Mouse (Mus musculus): ENCODE results near the gene Tepp.

The Tepp gene

DNA sequence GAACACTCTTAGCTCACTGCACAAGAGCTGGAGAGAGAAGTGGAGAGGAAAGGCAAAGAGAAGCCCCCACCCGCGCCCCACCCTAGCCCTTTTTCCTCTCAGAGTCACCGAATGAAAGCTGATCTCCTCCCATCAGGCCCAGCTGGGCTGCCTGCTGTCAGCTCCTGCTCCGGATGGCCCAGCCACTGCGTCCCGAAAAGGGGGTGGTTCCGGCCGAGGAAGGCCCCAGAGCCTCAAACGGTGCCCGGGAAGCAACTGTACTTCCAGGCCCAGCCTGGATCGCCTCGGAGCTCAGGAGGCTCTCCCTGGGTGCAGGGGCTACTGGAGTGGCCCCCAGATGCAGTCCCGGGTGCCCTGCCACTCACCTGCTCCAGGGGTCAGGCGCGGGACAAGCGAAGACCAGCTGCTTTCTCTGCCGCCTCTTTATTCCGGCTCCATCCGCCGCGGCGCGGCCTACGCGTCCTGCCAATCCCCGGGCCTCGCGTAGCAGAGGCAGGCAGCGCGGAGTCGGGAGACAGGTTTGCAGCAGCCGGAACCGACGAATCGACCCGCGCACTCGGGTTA is 20.9 kb downstream of the Tepp start:
- no peak for DNase-seq (ENCODE audit: low spot score in 2 of 2)

DNA sequence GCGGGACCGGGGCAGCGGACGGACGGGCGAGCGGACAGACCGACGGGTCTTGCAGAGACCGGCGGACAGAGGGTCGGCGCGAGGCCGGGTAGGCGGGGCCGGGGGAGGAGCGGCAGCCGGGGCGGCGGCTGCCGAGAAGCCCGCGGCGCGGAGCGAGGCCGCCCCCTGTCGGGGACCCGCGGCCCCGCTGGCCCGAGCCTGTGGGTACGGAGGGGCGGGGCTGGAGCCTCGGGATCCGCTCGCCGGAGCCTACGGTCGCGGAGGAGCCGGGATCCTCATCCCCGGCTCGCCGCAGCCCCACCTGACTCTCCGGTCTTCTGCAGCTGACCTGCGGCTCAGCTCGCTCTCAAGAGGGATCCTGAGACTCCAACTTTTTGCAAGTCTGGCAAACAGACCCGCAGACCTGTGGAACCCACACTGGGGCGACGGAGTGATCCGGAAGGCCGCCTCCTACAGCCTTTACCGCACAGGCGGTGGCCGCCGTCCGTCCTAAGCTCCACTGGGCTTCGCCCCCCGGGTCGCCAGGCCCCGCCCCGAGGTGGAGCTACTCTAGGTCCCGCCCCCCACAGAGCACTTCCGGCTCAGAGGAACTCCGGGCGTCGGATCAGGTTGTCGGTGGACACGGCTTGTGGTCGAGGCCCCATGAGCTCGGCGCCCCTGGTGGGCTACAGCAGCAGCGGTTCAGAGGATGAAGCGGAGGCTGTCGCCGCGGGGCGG is 21.5 kb downstream of the Tepp start, which contains the start of the genes Zfp319 and Usb1:
TSS of gene Zfp319 (minus strand) at position 231 of the 717 bp plus-strand sequence.
TSS of gene Usb1 (plus strand) at position 565 of the 717 bp plus-strand sequence.
- DNase-seq (ENCODE audit: low spot score in 2 of 2): peak; percentile 96 to 97

DNA sequence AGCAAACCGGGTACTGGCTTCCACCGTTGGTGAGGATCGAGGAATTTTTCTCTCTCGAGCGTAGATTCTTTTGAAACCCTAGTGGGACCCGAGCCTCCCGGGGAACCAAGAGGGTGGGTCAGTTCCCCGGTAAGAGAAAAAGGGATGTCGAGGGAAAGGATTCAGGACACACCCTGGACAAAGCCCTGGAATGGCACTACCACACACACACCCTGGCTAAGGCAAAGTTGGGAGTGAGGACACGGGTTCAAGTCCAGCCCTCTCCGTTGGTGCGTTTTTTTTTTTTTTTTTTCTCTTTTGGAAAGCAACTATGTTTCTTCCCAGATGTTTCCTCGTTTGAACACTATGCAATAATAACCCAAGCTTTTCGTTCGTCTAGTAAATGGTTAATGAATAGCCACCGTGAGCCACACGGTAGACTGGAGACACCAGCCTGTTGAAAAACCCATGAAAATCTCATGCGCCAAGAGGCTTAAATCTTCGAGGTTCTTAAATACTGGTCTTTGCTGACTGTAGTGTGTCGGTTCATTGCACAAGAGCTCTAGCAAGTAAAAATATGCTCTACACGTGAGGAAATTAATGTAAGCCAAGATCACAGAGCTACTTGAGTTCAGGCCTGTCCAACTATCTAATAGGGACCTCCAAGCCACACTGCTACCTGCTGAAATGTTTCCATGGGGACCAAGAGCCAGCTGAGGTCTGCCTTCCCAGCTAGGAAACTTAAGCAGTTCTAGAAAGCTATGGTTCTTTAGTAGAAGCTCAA is 22.3 kb downstream of the Tepp start:
- no peak for DNase-seq (ENCODE audit: low spot score in 2 of 2)

- DNase-seq (ENCODE audit: low spot score in 2 of 2): no peak
These were observed 25.3 kb downstream of the Tepp start for GRCm38 (mm10) chr8:95335706-95336105.

GRCm38 (mm10) chr8:95336363-95336762 is 26.0 kb downstream of the Tepp start:
- DNase-seq (ENCODE audit: low spot score in 2 of 2): no peak

DNA sequence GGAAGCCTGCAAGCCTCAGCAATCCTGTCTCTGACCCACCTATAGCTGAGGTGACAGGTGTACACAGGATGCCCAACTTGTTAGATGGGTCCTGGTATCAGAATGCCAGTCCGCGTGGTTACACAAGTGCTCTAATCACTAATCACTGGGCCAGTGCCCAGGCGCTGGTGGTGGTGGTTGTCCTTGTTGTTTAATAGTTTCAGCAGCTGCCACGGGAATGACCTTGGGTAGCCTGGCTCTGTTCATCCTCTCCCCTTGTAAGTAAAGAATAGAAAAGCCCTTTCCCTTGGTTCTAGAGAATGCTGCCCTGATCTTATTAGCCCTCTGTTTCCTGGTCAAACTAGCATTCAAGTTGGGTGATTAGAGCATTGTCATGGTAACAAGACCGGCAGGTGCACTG is 31.4 kb downstream of the Tepp start:
- no peak for DNase-seq (ENCODE audit: low spot score in 2 of 2)

GRCm38 (mm10) chr8:95344668-95345067 is 34.3 kb downstream of the Tepp start:
- no peak for DNase-seq (ENCODE audit: low spot score in 2 of 2)

DNA sequence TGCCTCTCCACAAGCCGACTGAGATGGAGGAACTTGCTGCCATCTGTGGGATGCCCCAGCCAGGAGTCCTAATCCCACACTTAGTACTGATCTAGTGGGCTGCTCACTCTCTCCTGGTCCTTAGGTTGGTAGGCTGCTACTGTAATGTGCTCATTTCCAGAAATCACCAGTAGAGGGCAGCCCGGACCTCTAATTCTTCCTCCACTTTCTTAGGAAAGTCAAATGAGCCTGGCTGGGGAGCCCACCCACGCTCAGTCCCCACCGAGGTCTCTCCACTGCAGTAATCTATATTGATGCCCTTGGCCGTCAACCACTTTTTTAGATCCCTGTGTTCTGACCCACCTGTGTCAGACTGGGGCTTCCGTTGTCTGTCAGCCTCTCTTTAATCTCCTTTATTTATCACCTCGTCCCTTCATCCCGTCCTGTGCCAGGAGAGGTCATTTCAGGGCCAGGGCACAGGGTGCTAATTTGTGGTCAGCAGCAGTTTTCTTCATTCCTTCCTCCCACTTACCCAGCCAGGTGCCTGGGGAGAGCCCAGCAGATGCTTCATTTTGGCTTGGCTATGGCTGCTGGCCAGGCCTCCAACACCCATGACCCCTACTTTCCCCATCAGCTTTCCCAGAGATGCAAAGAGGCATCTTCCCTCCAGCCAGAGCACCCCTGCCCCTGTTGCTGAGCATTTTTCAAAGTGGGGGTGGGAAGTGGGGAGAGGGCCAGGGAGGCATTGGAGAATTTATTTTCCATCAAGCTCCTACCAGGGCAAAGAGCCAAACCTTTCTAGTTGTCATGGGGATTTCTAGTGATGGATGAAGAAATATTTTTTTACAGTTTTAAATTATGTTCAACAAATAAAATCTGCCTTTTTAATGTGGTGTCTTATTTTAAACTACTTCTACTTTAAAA is 36.5 kb downstream of the Tepp start:
- peak in 1 of 2 experiments; percentile 39 for DNase-seq (ENCODE audit: low spot score in 2 of 2)

GRCm38 (mm10) chr8:95348356-95348755 is 38.0 kb downstream of the Tepp start:
- no peak for DNase-seq (ENCODE audit: low spot score in 2 of 2)

DNA sequence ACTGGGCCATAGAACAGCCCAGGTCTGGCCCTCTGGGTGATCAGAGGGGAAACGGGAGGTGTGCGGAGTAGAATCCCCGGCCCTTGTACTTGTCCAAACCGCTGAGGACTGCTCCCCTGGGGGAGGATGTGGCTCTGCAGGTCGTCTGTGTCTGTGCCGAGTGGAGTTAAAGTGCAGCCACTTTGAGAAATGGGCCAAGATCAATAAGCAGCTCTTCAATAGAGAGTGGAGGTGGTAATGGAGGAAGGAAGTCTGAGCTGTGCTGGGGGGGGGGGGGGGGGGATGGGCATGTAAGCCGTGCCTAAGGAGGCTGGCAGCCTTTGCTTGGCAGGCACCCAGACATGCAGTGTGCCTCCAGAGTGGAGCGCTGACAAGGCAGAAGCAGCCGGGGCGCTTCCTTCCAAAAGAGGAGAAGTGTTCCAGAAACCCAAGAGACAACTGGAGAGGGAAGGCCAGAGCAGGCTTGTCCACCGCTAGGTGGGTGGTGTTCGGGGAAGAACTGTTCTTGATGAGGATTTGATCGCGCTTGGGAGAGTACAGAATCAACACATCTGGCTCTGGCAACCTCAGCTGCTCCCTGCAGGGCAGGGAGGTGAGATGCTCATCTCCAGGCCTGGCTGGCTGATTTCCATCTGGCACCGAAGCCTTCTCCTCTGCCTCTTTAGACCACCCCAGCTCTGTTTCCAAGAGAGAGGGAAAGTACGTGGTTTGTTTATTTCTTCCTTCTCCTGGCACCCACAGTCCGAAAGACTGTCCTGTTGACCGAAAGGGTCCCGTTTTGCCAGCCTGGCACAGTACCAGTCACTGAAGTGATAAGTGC is 38.7 kb downstream of the Tepp start:
- DNase-seq (ENCODE audit: low spot score in 2 of 2): no peak

DNA sequence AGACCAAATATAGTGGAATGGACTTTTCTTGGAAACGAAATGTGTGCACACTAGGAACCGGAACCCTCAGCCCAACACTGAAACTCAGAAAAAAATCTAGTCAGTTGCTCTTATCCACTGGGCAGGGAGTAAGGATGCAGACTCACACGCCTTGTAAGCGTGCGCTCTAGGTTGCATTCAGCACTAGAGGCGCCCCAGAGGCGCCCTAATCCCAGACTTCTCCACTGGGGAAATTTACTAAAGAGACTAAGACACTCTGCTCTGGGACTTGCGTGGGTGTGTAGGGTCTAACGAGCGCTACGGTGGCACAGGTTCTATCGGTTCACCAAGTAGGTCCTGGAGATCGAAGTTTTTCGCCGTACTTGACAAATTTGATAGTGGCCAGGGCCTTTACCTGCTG is 41.1 kb downstream of the Tepp start:
- no peak for DNase-seq (ENCODE audit: low spot score in 2 of 2)

- no peak for DNase-seq (ENCODE audit: low spot score in 2 of 2)
These were observed 41.9 kb downstream of the Tepp start, which contains the start of gene Mmp15 for GRCm38 (mm10) chr8:95352151-95352870. Mmp15 (plus strand) TSS chr8:95352268.

DNA sequence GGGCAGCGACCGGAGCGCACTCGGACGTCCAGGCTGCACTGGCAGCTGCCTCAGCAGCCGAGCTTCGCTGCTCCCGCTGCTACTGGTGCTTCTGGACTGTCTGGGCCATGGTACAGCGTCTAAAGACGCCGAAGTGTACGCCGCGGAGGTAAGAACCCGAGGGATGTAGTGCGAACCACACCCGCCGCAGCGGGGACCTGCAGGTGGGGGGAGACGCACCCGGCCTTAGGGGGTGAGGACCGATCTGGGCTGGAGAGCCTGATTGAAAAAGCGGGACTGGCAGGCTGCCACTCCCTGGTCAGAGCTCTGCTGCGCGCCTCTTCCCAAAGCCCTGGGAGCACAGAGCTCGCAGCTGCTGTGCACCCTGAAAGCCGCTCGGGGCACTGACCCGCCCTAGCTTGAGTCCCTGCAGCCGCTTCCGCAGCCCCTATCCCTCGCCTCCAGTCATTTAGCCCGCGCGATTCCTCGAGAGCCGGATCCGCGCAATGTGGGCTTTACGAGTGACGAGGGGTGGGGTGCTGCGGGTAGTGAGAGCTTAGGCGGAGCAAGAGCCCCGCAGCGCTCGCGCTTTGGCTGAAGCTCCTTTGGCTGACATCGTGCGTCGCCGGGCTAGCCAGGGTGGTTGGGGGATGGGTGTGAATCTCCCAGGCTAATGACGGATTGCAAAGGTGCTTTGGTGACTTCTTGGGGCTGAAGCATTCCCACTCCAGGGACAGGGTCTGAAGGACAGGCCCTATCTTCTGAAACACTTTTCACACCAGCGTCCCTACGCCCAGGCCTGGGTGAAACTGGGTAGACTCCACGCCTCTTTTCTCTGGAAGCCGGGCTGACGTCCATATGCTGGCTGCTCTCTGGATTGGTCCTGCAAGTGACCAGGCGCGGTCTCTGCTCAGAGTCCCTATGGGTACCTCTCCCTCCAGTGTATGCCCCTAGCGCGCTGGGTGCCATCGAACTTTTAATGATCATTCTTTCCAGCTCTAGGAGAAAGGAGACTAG is 42.8 kb downstream of the Tepp start:
- no peak for DNase-seq (ENCODE audit: low spot score in 2 of 2)

- DNase-seq (ENCODE audit: low spot score in 2 of 2): no peak
These were observed 44.2 kb downstream of the Tepp start for GRCm38 (mm10) chr8:95354606-95355005.

- no peak for DNase-seq (ENCODE audit: low spot score in 2 of 2)
These were observed 48.4 kb downstream of the Tepp start for GRCm38 (mm10) chr8:95358550-95359411.

GRCm38 (mm10) chr8:95360181-95361015 is 50.0 kb downstream of the Tepp start:
- no peak for DNase-seq (ENCODE audit: low spot score in 2 of 2)

GRCm38 (mm10) chr8:95361016-95361341 is 50.6 kb downstream of the Tepp start:
- no peak for DNase-seq (ENCODE audit: low spot score in 2 of 2)
